Mouse (Mus musculus) monocyte, adult 5-6 weeks (primary cell): Measurements from ENCODE around the gene Taf4. TPM values are rescaled to one million over a fixed set of nuclear protein-coding genes. Genes with fewer than 3 reads are reported as not detected.

Experiments used
- ATAC-seq: fragments of 153-309, 156-312 bp; replicated peaks from 2 replicates; pipeline ENCODE4 v1.8.0; 2017; ENCODE audit warnings: mild to moderate bottlenecking; ENCODE audit not compliant: low TSS enrichment, insufficient number of reproducible peaks, severe bottlenecking, poor library complexity, low FRiP score
- total RNA-seq: library from RNA; stranded (forward); fragments of 200-1000, 200-491, 200-594 nt; gene quantifications from 3 replicates; pipeline ENCODE4 v1.2.3, GENCODE M21; 2017

The Taf4 gene
- total RNA-seq, 1 experiment from 2014 or later = 27.7 TPM

DNA sequence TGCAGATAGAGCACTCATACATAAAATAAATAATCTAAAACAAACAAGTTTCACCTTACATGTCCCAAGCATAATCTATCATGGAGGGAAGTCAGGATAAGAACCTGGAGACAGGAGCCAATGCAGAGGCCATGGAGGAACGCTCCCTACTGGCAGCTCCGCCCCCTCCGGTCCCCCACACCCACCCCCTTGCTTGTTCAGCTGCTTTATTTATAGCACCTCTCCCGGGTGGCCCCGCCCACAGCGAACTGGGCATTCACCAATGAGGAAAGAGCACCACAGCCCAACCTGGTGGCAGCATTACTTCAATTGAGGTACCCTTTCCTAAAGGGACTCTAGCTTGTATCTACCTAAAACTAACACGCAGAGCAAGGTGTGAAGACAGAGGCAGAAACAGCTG lies 91.9 kb downstream of the Taf4 start:
- ATAC-seq = no peak

DNA sequence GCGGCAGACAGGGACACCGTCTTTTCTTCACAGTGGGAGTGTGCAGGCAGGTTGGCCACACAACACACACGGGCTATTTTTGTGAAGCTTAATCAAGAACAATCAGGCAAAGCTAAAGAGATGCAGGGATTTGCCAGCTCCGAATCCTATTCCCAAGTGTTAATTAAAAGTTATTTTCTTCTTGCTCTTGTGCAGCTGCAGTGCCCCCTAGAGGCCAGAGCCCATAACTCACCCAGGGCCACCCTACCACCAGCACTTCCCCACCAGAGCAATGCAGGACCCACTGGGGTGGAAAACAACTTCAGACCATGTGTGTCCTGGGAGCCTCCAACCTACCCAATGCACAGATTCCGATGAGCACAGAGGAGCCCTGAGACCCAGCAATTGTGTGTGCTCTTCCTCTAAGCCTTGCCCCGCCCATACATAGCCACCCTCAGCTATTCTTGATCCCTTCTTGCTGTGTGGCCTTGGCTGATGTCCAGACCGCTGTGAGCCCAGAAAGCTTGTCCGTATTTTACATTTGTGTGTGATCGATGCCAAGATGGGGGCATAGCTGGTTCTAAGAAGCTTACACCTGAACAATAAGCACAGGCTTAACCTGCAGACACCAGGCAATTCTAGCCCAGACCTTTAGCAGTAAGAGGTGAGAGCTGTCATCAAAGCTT lies 98.8 kb downstream of the Taf4 start:
- no peak for ATAC-seq

DNA sequence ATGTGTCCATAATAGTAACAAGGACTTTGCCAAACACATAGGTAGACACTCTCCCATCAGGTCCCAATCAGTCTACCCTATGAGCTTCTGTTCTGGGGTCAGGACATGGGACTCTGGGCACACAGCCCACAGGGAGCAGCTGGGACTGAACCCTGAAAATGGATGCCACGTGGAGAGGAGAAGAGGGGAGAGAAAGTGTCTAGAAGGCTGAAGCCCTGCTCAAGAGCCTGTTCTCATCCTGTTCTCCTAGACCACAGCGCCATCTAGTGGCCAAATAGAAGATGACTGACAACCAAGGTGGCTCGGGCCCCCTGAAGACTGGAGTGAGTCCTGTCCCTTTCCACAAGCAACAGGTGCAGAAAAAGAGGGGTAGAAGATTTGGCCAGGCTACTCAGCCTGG lies 101.3 kb downstream of the Taf4 start:
- ATAC-seq = 0 out of 2 replicates have a peak, but pooled peaks have one; percentile 36

DNA sequence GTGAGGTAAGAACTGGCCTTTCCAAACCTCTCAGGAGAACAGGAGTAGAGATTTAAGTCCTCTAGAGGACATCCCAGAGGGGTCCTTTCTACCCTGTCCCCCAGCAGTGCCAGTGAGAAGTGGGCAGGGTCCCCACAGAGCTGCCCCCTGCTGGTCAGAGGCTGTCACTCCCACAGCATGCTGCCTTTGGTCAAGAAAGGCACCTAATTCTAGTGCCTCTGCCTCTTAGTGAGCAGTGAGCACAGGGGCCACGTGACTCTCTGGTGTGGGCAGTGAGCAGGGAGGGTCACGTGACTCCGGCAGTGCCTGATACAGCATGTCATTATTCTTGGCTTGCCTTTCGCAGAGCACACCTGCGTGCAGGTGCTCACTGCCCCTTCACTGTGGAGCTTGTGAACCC lies 103.1 kb downstream of the Taf4 start:
- ATAC-seq = no peak

DNA sequence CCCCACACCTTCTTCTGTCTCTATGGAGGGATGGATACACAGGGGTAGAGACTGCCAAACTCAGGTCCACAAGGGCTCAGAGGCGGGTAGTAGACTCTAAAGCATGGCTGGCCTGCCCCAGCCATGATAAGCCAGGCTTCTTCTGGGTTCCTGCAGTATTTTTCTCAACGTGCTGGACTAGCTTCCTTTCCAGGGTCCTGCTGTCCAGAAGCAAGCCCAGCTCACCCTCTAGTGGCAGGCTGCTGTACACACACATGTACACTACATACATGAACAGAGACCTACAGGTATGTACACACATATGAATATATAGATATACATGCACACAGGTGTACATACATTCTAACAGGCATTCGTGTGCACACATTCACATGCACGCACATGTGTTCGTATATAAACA lies 103.7 kb downstream of the Taf4 start:
- ATAC-seq = no peak

DNA sequence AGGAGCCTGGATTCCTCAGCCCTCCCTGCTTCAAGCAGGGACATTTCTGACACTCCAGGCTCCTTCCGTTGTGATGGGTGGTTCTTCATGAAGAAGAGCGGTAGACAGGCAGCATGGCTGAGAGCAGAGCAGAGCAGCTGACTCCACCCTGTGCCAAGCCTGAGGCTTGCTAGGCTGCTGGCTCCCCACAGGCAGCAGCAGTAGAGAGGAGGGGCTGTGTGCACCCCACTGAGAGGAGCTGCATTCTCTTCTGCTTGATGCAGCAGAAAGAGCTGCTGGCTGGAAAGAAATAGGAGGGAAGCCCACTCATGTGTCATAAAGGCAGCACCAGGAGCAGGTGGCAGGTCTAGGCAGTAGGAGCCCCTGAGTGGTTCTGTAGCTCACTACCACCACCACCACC lies 106.6 kb downstream of the Taf4 start:
- no peak for ATAC-seq

DNA sequence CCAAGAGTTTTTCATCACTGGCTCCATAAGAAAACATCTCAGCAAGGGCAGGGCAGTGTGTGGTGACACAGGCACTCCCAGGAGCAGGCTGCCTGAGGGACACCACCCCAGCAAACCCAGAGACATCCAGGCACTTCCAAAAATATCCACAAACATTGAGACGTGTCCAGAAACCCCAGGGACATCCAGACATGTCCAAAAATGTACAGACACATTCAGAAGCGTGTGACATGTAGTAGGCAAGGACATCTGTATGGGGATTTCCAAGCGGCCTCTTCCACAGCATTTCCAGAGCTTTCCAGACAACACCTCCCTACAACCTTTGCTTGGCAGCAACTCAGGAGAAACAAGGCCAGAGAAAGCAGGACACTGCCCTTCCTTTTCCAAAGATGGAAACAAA lies 108.8 kb downstream of the Taf4 start:
- ATAC-seq = no peak

DNA sequence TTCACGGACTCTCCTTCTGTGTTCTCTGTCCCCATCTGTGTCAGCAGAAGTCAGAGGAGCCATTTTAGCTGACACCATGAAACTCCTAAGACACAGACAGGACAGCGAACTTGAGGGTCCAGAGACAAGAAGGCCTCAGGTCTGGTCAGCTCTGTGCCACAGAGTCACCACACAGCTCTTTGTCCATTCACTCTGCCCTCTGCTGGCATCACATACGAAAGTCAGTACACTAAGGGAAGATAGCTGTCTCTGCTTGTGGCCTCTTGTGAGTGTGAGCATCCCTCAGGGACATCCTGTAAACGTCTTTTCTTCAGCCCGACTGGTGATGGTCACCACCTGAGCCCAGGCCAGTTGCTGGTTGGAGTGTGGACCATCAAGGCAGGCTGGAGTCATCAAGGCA lies 111.3 kb downstream of the Taf4 start:
- ATAC-seq = no peak

DNA sequence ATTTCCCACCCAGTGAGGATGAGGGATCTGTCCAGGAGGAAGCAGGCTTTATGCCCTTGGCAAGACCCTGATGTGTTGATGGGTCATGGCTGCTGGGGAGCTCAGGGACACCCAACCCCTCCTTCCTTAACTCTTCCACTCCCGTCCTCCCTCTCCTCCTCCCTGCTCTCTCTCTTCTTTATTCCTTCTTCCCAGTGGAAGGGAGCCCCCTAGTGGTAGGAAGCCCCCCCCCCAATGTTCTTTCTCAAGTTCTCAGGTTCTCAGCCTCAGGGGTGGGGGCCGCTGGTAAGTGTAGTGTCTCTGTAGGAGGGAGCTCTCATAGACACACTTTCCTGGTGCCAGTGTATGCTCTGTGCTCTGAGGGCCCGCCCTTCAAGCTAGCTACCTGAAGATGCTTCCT lies 113.2 kb downstream of the Taf4 start:
- ATAC-seq = no peak

DNA sequence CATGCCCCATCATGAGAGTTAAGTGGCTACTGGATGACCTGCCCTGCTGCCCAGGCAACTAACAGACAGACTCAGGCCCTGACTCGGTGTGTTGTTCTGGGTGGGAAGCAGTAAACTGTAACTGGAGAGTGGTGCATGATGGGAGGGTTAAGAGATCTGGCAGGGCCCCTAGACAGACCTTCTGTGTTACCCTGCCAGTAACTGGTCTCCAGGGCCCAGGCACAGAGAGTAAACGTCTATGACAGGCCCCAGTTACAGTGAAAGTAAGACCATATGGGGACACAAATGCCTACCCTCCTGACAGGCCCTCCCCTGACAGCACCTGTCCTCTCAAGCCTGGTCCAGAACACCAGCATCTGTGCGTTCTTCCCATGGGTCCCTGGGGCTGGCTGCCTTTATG lies 113.8 kb downstream of the Taf4 start:
- no peak for ATAC-seq

Other genes with a start within 250 kb of the Taf4 start
- gene Lsm14b, start 48.3 kb upstream of the Taf4 start, total RNA-seq = 38.6 to 53.9 TPM (median 53.4 TPM) in 3 replicates
- 280 to 356 TPM (median 293 TPM) in 3 replicates for gene Psma7, start 65.8 kb upstream of the Taf4 start, total RNA-seq
- gene Ss18l1, start 65.9 kb upstream of the Taf4 start, total RNA-seq = 3.4 to 5.8 TPM (median 5.0 TPM) in 3 replicates
- gene Mtg2, start 93.9 kb upstream of the Taf4 start, total RNA-seq = 13.7 to 21.6 TPM (median 15.9 TPM) in 3 replicates
- not detected in 3 replicates for gene Hrh3, start 127.8 kb upstream of the Taf4 start, total RNA-seq
- gene Osbpl2, start 142.7 kb upstream of the Taf4 start, total RNA-seq = 53.1 to 58.2 TPM (median 54.9 TPM) in 3 replicates
- gene Adrm1, start 194.8 kb upstream of the Taf4 start, total RNA-seq = 50.1 to 102 TPM (median 65.6 TPM) in 3 replicates
- 0.29 to 7.1 TPM (median 0.29 TPM) in 3 replicates for gene Lama5, start 249.2 kb upstream of the Taf4 start, total RNA-seq